Mouse (Mus musculus) inflammation-experienced regulatory T-cells (primary cell): ENCODE results near the gene Trpm8. TPM values are rescaled to one million over a fixed set of nuclear protein-coding genes. Genes with fewer than 3 reads are reported as not detected.

Experiments
- polyA plus RNA-seq, 2 experiments: library from polyadenylated mRNA; unstranded; fragments of 100-300 nt; shearing (Covaris generic); gene quantifications; one replicate each; pipeline ENCODE4 v1.2.1; 2017

The Trpm8 gene
- polyA plus RNA-seq = under 1 TPM; 0.23 to 0.70 TPM

DNA sequence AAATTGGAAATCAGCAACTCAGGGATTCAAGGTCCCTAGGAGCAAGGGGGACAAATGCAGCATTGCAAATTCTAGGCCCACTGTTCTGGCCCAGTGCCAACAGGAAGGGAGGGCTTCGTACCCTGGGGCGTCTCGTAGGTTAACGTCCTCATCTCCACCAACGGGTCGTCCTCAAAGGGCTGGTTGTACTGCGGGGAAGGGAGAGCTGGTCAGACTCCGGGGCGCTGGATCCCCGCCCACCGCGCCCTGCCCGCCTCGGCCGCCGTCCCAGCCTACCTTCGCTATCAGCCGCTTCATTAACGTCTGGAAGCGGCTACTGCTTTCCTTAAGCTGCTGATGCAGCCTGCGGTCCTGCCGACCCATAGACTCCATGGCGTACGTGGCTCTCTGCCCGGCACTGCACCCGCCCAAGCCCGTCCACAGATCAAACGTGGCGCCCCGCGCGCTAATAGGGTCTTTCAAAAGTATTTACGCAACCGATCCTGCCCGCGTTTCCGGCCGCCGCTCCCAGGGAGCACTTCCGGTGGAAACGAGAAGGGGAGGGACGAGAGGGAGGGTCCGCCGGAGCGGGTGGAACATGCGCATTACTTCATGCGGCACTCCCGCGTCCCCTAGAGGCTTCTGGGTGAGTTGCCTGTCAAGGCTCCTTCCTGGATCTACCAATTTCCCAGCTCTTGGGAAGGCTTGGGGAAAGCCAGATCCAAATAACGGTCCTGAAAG, at the start of gene Trpm8, which contains the start of gene Hjurp:
Trpm8 (plus strand) TSS at position 564 of the 720 bp plus-strand sequence.
Hjurp (minus strand) TSS at position 536 of the 720 bp plus-strand sequence.

DNA sequence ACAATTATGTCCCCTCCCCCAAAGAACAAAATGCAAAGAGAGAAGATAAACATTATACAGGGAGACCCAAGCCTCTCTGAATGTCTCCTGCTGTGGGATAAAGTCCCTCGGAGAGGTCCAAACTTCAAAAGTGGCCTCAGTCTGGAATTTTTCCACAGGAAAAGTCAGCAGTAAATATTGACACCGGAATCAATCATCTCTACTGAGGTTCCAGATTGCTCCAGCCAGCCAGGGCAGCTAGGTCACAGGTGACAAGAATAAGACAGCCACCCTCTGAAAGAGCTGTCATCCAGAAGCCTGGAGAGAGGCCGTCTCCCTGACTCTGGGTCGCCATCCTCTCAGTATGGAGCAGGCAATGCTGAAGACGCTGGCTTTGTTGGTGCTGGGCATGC, 129.3 kb downstream of the Trpm8 start, which contains the start of gene Spp2:
Spp2 (plus strand) TSS at position 155 of the 392 bp plus-strand sequence.

Other genes with a start within 250 kb of the Trpm8 start
- gene Ugt1a10, start 222.3 kb upstream of the Trpm8 start, polyA plus RNA-seq = not detected
- gene Ugt1a9, start 206.9 kb upstream of the Trpm8 start, polyA plus RNA-seq = under 1 TPM; 0.38 to 0.81 TPM
- not detected for gene Ugt1a8, start 189.8 kb upstream of the Trpm8 start, polyA plus RNA-seq
- gene Ugt1a7c, start 182.6 kb upstream of the Trpm8 start, polyA plus RNA-seq = under 1 TPM; 0.31 to 0.49 TPM
- not detected for gene Ugt1a6b, start 174.4 kb upstream of the Trpm8 start, polyA plus RNA-seq
- 1 to 10 TPM in 1 of 2 experiments, under 1 TPM in 1; 0.72 to 1.7 TPM for gene Ugt1a6a, start 142.9 kb upstream of the Trpm8 start, polyA plus RNA-seq
- 1 to 10 TPM in 1 of 2 experiments, not detected in 1; 1.4 TPM for gene Ugt1a5, start 111.6 kb upstream of the Trpm8 start, polyA plus RNA-seq
- under 1 TPM; 0.31 to 0.42 TPM for gene Ugt1a2, start 77.1 kb upstream of the Trpm8 start, polyA plus RNA-seq
- under 1 TPM; 0.25 to 0.72 TPM for gene Dnajb3, start 71.9 kb upstream of the Trpm8 start, polyA plus RNA-seq
- gene Ugt1a1, start 65.7 kb upstream of the Trpm8 start, polyA plus RNA-seq = under 1 TPM; 0.11 to 0.93 TPM
- 1 to 10 TPM in 1 of 2 experiments, under 1 TPM in 1; 0.98 to 6.6 TPM for gene Mroh2a, start 50.7 kb upstream of the Trpm8 start, polyA plus RNA-seq
- gene Hjurp, start within 50 bp of the Trpm8 start, polyA plus RNA-seq = 100 to 1,000 TPM in 1 of 2 experiments, 10 to 100 TPM in 1; 79.0 to 117 TPM
- gene Spp2, start 129.3 kb downstream of the Trpm8 start, polyA plus RNA-seq = 1 to 10 TPM in 1 of 2 experiments, not detected in 1; 1.1 TPM
- gene Glrp1, start 232.4 kb downstream of the Trpm8 start, polyA plus RNA-seq = under 1 TPM; 0.08 to 0.28 TPM